Mouse (Mus musculus) bone marrow macrophage, adult 2 months (primary cell): ENCODE data around the gene Adamts16.

ENCODE experiments used
- CTCF ChIP-seq: IDR thresholded peaks from 2 replicates; pipeline ENCODE4 v1.5.1; 2012; ENCODE audit warnings: low read depth, mild to moderate bottlenecking, low read length, moderate library complexity
- POLR2A ChIP-seq: IDR thresholded peaks from 2 replicates; pipeline ENCODE4 v1.6.1; 2012; ENCODE audit warnings: mild to moderate bottlenecking, low read depth, low read length, borderline replicate concordance

- TF ChIP-seq CTCF (no peak), POLR2A (no peak)
Measured at GRCm38 (mm10) chr13:70827507-70827906, 14.1 kb downstream of the Adamts16 start.
